Mouse (Mus musculus) CD4-positive, CD25-positive, alpha-beta regulatory T cell, adult 4 months (primary cell): ENCODE measurements around the gene Hpgd. TPM values are rescaled to one million over a fixed set of nuclear protein-coding genes. Genes with fewer than 3 reads are reported as not detected.

Source experiments
- ATAC-seq: one replicate; pipeline ENCODE4 v1.8.0; 2017
- polyA plus RNA-seq, 2 experiments: library from polyadenylated mRNA; unstranded; fragments of 100-300 nt; shearing (Covaris generic); gene quantifications; one replicate each; pipeline ENCODE4 v1.2.1; 2017

Gene Hpgd
- polyA plus RNA-seq, 2 experiments from 2014 or later: 0.26 TPM; not detected in 1

DNA sequence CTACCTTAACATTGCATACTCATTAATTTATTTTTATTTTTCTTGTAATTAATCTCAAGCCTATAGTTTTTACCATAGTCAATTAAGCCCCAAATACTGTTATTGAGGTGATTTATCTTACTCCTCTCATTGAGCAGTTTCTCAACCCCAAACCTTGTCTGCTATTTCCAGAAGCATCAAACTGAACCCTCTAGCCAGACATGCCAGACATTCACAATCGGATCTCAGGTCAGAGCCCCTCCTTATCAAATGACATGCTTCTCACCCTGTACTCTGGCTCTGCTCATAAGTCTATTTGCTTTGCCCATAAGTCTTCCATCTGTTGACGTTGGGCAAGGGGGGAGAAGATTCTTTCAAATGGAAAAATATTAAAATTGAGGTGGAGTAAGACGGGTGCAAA is 33.3 kb downstream of the Hpgd start:
- ATAC-seq: no peak

DNA sequence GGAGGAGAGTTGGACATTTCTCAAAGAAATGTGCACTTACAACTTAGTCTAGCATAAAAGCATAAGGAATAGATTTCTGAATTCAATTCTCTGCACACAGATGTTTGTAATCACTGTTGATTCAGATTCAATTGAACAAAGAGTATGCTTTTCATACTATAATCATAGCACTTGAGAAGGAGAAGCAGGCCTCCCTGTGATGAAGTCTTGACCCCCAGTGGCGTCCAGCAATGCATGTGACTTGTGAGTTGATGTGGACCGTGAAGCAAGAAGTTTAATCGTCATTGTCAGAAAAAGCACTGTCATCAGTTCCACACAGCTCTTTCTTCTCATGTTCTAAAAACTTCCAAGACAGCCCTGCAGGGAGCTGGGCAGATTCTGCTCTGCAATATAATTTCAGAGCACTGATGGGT is 33.8 kb downstream of the Hpgd start:
- no peak for ATAC-seq

DNA sequence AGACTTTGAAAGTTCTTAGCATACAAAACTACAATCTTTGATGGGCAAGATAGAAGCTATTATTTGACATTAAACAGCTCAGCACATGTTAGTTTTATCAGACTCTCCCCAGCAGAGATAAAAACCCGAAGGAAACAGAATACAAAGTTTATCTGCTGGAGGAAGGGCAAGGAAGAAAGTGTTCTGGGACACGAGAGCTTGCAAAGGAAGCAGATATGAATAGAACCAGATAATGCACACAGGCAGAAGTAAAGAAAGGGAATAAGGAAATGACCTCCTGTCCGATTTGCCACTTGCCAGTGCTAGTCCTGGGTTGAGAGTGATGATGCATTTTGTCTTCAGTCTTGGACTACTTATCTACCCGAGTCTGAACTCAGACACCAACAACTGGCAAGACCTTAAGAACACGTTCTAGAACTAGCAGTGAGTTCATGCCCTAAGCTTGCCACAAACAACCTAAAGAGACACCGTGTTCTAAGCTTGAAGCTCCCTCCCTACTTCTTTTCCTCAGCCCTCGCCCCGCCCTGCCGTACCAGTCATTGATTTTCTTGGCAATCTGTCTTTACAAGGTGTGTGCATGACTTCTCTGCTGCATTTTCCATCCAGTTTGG is 41.1 kb downstream of the Hpgd start:
- ATAC-seq: no peak

DNA sequence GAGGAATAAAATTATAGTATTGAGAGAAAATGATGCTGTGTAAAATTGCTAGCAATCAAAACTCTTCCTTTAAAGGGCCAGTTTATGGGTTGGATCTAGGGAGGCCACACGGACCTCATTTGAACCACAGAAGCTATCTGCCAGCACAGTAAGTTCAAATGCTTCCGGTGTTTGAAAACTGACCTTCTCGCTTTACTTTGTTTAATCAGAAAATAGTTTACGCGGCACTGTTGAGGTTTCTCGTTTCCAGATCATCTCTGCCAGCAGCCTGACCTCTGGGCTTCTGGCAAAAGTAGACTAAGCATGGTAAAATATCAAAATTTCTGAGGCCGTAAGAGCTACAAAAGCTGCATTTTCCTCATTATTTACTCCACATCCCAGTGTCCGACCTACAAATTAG is 42.4 kb downstream of the Hpgd start:
- ATAC-seq: no peak

DNA sequence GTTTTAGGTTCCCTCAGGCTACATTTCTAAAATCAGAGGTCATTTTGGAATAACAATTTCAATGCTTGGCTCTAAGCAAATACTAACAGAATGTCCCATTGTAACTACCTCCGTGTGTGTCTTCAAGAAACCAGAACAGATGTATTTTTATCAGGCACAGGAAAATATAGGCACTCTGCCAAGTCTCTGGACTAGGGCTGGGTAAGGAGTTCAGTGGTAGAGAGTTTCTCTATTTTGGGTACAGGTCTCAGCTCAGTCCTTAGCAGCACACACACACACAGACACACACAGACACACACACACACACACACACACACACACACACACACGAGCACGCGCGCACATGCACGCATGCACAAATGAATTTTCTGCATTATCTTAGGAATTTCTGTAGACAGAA is 49.1 kb downstream of the Hpgd start:
- ATAC-seq: no peak

DNA sequence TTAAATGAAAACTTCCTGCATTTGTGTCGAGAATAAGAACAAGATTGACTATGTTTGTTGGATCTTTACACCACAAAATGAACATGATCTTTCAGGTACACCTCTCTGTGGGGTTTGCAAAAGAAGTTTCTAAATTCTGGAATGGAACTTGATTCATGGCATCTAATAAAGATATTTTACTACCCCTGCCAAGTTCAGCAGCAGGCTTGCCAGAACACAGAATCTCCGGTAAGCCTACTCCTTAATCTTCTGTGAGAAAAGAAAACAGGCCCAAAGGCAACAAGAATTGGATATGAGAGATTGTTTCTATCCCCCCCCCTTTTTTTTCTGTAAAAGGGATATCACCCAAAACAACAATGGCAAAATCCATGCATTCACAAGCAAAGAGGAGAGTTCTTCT is 49.6 kb downstream of the Hpgd start:
- ATAC-seq: no peak

DNA sequence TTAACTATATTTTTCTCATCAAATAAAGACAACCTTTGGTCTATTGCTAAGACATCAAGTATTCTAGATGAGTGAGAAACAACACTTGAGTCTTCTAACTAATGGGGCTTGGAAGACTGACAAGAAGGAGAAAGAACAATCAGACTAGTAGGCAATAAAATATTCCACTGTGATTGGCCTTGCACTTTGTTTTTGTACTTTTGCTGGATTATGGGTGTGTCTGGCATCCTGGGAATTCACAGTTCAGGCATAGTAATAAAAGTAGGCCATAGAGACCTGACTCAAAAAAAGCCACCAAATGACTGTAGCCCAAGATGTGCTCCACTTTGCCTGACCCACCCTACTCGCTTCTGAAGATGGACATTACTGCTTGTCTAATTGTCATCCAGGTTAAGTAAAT is 50.0 kb downstream of the Hpgd start:
- no peak for ATAC-seq

DNA sequence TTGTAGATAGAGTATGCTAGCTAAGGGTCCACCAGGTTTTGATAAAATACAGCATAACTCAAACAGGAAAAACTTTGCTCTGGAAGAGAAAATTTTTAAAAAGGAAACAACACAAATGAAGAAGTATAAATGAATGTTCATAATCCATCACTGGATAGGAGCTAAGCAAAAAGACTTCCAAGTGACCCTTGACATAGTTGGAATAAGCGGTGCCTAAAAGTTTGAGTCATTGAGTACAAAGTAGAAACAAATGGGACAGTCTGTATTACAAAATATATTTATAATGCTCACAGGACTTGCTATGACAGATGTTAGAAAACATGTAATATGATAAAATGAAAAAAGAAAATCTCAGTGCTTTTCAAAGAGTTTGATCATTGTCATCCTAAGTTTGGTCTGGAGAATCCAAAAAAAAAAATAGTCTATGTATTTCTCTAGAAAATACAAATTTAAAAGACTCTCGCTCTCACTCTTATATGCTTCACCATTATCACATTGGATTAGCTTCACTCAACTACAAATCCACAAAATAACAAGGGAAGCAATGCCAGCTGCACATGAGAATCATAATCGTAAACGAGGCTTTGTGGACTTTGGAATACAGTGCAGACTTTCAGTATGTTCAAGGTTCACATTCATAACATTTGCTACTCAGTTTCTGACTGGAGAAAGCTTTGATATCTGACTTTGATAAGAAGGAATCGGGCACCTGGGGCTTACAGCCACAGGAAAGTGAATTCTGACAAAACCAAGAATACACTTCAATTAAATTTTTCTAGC is 51.4 kb downstream of the Hpgd start:
- no peak for ATAC-seq

DNA sequence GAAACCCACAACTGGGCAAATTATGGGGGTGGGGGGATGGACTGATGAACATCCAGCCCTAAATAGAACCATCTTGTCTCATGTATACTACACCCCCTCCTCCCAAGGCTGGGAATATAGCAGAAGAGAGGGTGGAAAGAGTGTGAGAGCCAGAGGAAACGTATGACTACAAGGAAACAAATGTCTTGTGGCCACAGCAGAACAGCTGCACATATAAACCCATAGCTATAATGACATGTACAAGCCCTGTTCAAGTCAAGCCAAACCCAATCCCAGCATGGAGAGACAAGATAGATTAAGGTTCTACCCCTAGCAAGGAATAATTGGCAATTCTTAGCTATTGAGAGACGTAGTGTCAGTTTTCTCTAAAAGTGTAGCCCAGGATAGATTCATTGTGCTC is 68.8 kb downstream of the Hpgd start:
- ATAC-seq: no peak
